Mouse (Mus musculus): ENCODE measurements at regions not wholly inside any gene's neighbourhood (a gene's known extent, or its start where the extent isn't known, plus 50 kb on each side); places are given as distances from the start of the nearest gene placed in this dataset.
"Not testable (repeated sequence)": the region's sequence is repeated elsewhere in the genome, so short reads cannot be mapped to it uniquely, and the experiment has no call there.

DNA sequence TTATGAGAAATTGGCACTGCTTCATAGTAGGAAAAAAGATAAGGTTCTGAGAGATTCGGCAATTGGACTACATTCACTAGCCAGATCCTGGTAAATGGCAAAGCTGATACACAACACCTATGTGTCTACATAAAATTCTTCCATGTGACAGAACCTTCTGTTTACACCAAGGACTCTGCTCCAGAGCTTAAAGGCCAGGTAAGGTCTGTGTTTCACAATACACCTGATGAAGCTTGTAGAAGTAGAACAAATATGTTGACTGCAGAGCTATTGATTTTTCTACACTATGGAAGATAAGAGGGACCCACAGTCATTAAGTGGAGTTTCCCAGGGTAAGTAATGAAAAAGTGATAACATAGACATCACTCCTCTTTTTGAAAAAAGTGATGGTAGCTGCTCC lies 480.7 kb downstream of the Cypt12 start:
- no peak overlapping the region for H3K9ac ChIP-seq (ENCODE audit: low read length)
- 60% methylated on average over 1 of the region's 1 CpGs for WGBS
- H3K4me1 ChIP-seq (ENCODE audit: control insufficient read depth, insufficient read depth, low read length): no peaks in the 10 kb centered on the region
- no peaks in the 10 kb centered on the region for H3K9me3 ChIP-seq (replicated peaks; ENCODE audit: control insufficient read depth, low read length)
- no peaks in the 10 kb centered on the region for H3K27me3 ChIP-seq (ENCODE audit: control insufficient read depth, insufficient read depth, low read length)
- no peak for ATAC-seq (ENCODE audit: insufficient read depth, low FRiP score)
- H3K4me2 ChIP-seq (ENCODE audit: low read depth, low read length): no peak overlapping the region
- H3K27ac ChIP-seq (ENCODE audit: low read length): no peak overlapping the region
- H3K36me3 ChIP-seq (ENCODE audit: control insufficient read depth, insufficient read depth, low read length): no peaks in the 10 kb centered on the region
- no peak overlapping the region for H3K4me3 ChIP-seq (replicated peaks; ENCODE audit: low read length)

DNA sequence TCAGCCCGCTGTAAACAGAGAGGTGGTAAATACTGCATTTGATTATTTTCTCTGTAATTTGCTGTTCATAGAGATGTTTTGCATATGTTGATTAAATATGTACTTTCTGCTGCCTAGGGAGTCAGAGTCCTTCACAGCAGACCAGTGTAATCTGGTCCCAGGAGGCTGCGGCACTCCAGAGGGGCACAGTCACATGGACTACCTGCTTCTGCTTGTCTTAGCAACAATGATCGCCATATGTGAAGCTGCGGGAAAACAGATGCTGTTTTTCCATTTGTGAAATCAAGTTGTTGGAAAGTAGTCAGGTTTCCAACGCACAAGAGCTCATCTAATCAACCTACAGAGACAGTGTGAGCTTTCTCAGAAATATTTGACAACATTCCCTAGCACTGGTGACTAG lies 490.6 kb downstream of the Cypt12 start:
- Histone ChIP-seq H3K36me3 (ENCODE audit: control insufficient read depth, insufficient read depth, low read length) (no peaks in the 10 kb centered on the region), H3K27me3 (ENCODE audit: control insufficient read depth, insufficient read depth, low read length) (no peaks in the 10 kb centered on the region), H3K4me1 (ENCODE audit: control insufficient read depth, insufficient read depth, low read length) (no peaks in the 10 kb centered on the region), H3K4me3 (replicated peaks; ENCODE audit: low read length) (no peak overlapping the region), H3K4me2 (ENCODE audit: low read depth, low read length) (no peak overlapping the region), H3K9ac (ENCODE audit: low read length) (no peak overlapping the region), H3K9me3 (replicated peaks; ENCODE audit: control insufficient read depth, low read length) (no peaks in the 10 kb centered on the region), H3K27ac (ENCODE audit: low read length) (no peak overlapping the region)
- 63% methylated on average over 5 of the region's 5 CpGs for WGBS
- ATAC-seq (ENCODE audit: insufficient read depth, low FRiP score): no peak; the same call in 1 of the 2 replicates

DNA sequence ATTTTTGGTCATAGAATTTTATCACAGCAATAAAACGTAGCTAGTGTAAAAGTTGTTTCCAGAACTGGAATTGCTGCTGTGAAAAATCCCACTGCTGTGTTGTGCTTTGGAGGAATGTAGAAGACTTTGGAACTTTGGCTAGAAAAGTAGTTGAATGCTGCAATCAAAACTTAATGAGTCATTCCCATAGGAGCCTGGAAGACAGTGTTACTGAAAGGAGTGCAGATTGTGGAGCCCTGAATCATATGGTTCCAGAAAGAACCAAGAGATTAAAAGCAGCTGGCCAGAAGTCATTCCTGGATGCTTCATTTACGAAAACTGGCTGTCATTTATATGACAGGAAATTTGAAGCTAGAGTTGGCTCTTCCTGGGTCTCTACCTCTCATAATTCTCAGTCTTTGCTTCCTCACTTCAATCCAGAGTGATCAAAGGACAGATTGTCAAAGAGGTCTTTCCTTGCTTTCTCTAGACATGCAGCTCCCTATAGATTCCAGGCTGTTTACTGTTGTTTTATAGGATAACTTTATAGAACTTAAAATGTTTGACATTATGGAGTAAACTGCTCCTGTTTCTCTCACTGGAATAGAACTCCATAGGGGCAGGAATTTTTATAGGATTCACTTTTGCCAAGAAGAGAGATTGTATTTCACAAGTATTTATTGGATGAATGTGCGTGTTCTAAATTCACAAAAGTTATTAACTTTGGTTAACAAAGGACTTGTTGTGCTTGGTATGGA lies 504.2 kb downstream of the Cypt12 start:
- WGBS: 71% methylated on average over 3 of the region's 3 CpGs
- Histone ChIP-seq H3K36me3 (ENCODE audit: control insufficient read depth, insufficient read depth, low read length) (no peaks in the 10 kb centered on the region), H3K4me3 (replicated peaks; ENCODE audit: low read length) (no peak overlapping the region), H3K4me1 (ENCODE audit: control insufficient read depth, insufficient read depth, low read length) (no peaks in the 10 kb centered on the region), H3K4me2 (ENCODE audit: low read depth, low read length) (no peak overlapping the region), H3K27ac (ENCODE audit: low read length) (no peak overlapping the region), H3K27me3 (ENCODE audit: control insufficient read depth, insufficient read depth, low read length) (no peaks in the 10 kb centered on the region), H3K9me3 (replicated peaks; ENCODE audit: control insufficient read depth, low read length) (no peaks in the 10 kb centered on the region), H3K9ac (ENCODE audit: low read length) (no peak overlapping the region)
- ATAC-seq (ENCODE audit: insufficient read depth, low FRiP score): no peak

DNA sequence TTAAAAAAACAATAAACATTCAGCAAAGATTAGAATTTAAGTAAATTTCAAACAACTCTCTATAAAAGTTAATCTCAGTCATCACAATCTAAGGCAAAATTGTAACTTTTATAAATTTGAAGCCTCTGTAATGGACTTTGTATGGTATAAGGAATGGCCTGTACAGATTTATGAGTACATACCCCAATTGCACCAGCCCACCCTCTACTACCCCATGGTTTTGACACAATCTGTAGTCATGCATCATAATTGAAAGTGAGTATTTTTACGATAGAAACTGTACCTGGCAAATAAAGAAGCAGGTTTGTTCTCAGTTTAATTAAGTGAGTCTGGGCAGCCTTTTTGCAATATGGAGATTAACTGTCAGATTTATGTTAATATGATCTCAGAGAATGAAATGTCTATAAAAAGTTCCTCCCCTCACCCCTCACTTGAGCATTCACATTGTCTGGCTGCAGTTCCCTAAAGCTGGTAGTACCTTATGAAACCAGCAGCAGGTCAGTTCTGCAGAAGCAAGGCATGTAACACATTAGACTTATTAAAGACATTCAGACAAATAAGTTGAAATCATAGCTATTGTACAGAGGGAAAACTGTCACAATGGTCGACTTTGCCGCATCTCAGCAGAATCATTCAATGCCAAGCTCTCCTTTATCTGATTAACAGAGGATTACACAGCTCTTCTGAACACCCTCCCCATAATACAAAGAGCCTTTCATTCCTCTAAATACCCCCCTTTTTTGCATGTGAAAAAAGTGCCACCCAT lies 505.2 kb downstream of the Cypt12 start:
- Histone ChIP-seq H3K27ac (ENCODE audit: low read length) (no peak overlapping the region), H3K4me1 (ENCODE audit: control insufficient read depth, insufficient read depth, low read length) (no peaks in the 10 kb centered on the region), H3K27me3 (ENCODE audit: control insufficient read depth, insufficient read depth, low read length) (no peaks in the 10 kb centered on the region), H3K4me2 (ENCODE audit: low read depth, low read length) (no peak overlapping the region), H3K9ac (ENCODE audit: low read length) (no peak overlapping the region), H3K4me3 (replicated peaks; ENCODE audit: low read length) (no peak overlapping the region), H3K36me3 (ENCODE audit: control insufficient read depth, insufficient read depth, low read length) (no peaks in the 10 kb centered on the region), H3K9me3 (replicated peaks; ENCODE audit: control insufficient read depth, low read length) (no peaks in the 10 kb centered on the region)
- no peak for ATAC-seq (ENCODE audit: insufficient read depth, low FRiP score)
- WGBS: 83% methylated on average over 1 of the region's 3 CpGs

DNA sequence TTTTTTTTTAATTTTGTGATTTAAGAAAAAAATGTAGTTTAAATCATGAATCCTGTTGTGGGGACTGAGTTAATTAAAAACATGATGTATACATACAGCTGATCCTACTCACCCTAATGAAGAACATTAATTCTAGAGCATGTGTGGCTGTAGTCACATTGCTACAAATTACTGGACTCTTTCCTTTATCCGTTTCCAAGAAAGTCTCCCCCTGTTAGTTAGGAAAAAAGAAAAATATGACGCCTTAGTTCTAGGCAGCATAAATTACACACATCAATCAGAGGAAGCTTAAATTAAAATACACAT lies 505.7 kb downstream of the Cypt12 start:
- Histone ChIP-seq H3K27me3 (ENCODE audit: control insufficient read depth, insufficient read depth, low read length) (no peaks in the 10 kb centered on the region), H3K27ac (ENCODE audit: low read length) (no peak overlapping the region), H3K4me3 (replicated peaks; ENCODE audit: low read length) (no peak overlapping the region), H3K4me1 (ENCODE audit: control insufficient read depth, insufficient read depth, low read length) (no peaks in the 10 kb centered on the region), H3K9ac (ENCODE audit: low read length) (no peak overlapping the region), H3K36me3 (ENCODE audit: control insufficient read depth, insufficient read depth, low read length) (no peaks in the 10 kb centered on the region), H3K4me2 (ENCODE audit: low read depth, low read length) (no peak overlapping the region), H3K9me3 (replicated peaks; ENCODE audit: control insufficient read depth, low read length) (no peaks in the 10 kb centered on the region)
- 58% methylated on average over 2 of the region's 2 CpGs for WGBS
- no peak for ATAC-seq (ENCODE audit: insufficient read depth, low FRiP score)

DNA sequence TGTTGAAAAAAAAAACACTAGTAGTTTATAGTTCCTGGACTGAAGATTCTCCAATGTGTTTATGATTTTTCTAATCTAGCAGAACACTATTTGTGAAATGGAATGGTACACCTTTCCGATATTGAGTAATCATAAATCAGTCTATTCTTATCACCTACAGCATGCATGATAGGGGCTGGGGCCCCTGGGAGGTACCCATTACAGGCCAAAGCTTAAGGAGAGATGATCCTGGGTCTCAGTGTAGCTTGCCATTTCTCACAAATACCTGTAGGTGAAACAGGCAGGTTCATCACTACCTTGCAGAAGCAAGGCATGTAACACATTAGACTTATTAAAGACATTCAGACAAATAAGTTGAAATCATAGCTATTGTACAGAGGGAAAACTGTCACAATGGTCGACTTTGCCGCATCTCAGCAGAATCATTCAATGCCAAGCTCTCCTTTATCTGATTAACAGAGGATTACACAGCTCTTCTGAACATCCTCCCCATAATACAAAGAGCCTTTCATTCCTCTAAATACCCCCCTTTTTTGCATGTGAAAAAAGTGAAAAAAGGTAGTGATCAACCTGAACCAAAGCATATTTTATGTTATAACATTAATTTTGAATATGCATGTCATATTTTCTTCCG lies 506.5 kb downstream of the Cypt12 start:
- not testable (repeated sequence) for H3K27me3 ChIP-seq (ENCODE audit: control insufficient read depth, insufficient read depth, low read length); H3K9me3 ChIP-seq (replicated peaks; ENCODE audit: control insufficient read depth, low read length); H3K36me3 ChIP-seq (ENCODE audit: control insufficient read depth, insufficient read depth, low read length); H3K4me1 ChIP-seq (ENCODE audit: control insufficient read depth, insufficient read depth, low read length); H3K9ac ChIP-seq (ENCODE audit: low read length); ATAC-seq (ENCODE audit: insufficient read depth, low FRiP score); H3K27ac ChIP-seq (ENCODE audit: low read length); H3K4me2 ChIP-seq (ENCODE audit: low read depth, low read length); H3K4me3 ChIP-seq (replicated peaks; ENCODE audit: low read length)
- WGBS: 87% methylated on average over 2 of the region's 4 CpGs

DNA sequence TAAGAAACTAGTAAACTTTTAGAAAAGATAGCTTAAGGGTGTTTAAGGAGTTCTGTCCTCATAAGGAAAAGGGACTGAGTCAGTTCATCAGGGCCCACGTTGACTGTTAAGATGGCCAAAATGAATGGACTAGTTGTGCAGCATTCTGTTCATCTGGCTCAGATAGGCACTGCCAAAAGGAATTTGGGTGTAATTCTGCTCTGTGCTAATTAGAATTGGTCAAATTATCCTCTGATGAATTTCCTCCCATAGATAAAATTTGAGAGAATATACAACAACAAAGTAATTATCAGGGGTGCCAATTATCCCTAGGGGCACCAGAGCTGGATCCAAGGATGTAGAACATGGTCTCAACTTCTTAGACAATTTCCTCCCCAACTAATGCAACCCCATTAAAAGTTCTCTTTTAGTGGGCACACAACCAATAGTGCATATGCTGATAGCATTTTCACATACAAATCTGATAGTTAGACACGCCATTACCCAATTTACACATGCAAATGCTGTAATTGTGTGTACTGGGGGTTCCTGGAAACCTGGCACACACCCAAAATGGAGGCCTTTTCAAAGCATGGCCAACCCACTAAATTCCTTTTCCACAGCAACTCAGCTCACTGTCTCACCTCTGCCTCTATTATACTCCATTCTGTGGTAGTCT lies 508.0 kb downstream of the Cypt12 start:
- H3K9me3 ChIP-seq (replicated peaks; ENCODE audit: control insufficient read depth, low read length): no peaks in the 10 kb centered on the region
- no peaks in the 10 kb centered on the region for H3K27me3 ChIP-seq (ENCODE audit: control insufficient read depth, insufficient read depth, low read length)
- no peak overlapping the region for H3K27ac ChIP-seq (ENCODE audit: low read length)
- no peak overlapping the region for H3K4me2 ChIP-seq (ENCODE audit: low read depth, low read length)
- ATAC-seq (ENCODE audit: insufficient read depth, low FRiP score): no peak
- 77% methylated on average over 2 of the region's 2 CpGs for WGBS
- no peaks in the 10 kb centered on the region for H3K4me1 ChIP-seq (ENCODE audit: control insufficient read depth, insufficient read depth, low read length)
- no peaks in the 10 kb centered on the region for H3K36me3 ChIP-seq (ENCODE audit: control insufficient read depth, insufficient read depth, low read length)
- H3K4me3 ChIP-seq (replicated peaks; ENCODE audit: low read length): no peak overlapping the region
- H3K9ac ChIP-seq (ENCODE audit: low read length): no peak overlapping the region

DNA sequence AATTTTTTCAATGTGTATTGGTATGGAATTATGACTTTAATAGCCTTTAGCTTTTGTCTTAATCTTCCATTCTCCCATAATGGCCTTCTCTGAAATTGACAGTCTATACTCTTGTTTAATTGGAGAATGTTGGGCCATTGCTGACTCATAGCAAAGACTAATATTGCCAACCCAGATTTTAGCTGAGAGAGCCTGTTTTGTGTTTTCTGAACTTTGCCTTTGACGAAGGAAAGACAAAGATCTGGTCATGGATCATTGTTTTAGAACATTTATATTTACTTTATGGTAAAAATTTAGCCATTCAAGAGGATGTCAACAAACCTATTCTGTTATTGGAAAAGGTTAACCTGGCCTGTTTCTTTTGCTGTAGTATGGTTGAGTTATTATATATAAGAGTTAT lies 512.1 kb downstream of the Cypt12 start:
- H3K4me3 ChIP-seq (replicated peaks; ENCODE audit: low read length): no peak overlapping the region
- H3K27ac ChIP-seq (ENCODE audit: low read length): no peak overlapping the region
- H3K9ac ChIP-seq (ENCODE audit: low read length): no peak overlapping the region
- no peak overlapping the region for H3K4me2 ChIP-seq (ENCODE audit: low read depth, low read length)
- no peaks in the 10 kb centered on the region for H3K27me3 ChIP-seq (ENCODE audit: control insufficient read depth, insufficient read depth, low read length)
- ATAC-seq (ENCODE audit: insufficient read depth, low FRiP score): no peak
- no peaks in the 10 kb centered on the region for H3K36me3 ChIP-seq (ENCODE audit: control insufficient read depth, insufficient read depth, low read length)
- H3K9me3 ChIP-seq (replicated peaks; ENCODE audit: control insufficient read depth, low read length): no peaks in the 10 kb centered on the region
- 73% methylated on average over 1 of the region's 1 CpGs for WGBS
- no peaks in the 10 kb centered on the region for H3K4me1 ChIP-seq (ENCODE audit: control insufficient read depth, insufficient read depth, low read length)

DNA sequence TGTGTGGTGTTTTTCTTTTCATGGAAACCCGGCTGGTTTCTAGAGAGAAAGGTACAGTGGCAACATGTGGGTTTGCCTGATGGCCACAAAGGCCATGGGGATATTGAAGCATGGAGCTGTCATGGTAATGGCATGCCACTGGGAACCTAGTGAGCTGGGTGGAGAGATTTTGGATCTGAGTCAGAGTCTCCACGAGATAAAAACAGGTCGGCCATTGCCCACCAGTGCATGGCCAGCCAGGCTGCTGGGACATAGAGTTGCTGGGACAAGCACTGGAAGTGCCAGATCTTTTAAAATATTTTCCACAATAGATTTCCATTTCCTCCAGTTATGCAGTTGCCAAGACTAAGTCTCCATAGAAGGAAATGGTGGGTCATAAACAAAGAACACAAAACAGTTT lies 523.6 kb downstream of the Cypt12 start:
- WGBS: 85% methylated on average over 3 of the region's 3 CpGs

More for the DNA sequence above, 523.6 kb downstream of the Cypt12 start:
- Histone ChIP-seq H3K9ac (ENCODE audit: low read length) (no peak overlapping the region), H3K27me3 (ENCODE audit: control insufficient read depth, insufficient read depth, low read length) (no peaks in the 10 kb centered on the region), H3K27ac (ENCODE audit: low read length) (no peak overlapping the region), H3K4me3 (replicated peaks; ENCODE audit: low read length) (no peak overlapping the region), H3K4me2 (ENCODE audit: low read depth, low read length) (no peak overlapping the region), H3K9me3 (replicated peaks; ENCODE audit: control insufficient read depth, low read length) (no peaks in the 10 kb centered on the region), H3K36me3 (ENCODE audit: control insufficient read depth, insufficient read depth, low read length) (no peaks in the 10 kb centered on the region), H3K4me1 (ENCODE audit: control insufficient read depth, insufficient read depth, low read length) (no peaks in the 10 kb centered on the region)
- no peak for ATAC-seq (ENCODE audit: insufficient read depth, low FRiP score)

Measured in stomach, embryonic 16.5 days (tissue).